Mouse (Mus musculus) Muller cell, postnatal 12 days (primary cell): Measurements from ENCODE around the gene Rhov.

Experiments
- DNase-seq: peaks from one replicate; pipeline ENCODE4 v3.0.0-alpha.2; 2015; ENCODE audit errors: inconsistent ontology term

Rhov gene

DNA sequence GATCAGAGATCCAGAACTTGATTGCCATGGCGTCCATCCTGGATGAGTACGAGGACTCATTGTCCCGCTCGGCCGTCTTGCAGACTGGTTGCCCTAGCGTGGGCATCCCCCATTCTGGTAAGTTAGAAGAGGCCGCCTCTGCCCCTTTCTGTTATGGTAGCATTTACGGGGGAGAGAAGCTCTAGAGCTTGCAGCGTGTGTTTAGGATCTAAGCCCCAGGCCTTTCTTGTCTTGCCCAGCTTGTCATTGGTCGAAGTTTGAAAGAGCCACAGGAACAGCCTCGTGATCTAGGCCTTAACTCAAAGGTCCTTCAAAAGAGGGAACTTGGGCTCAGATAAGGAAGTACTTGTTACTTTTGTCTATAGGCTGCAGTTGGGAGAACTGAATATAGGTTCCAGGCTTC, 17.9 kb upstream of the Rhov start:
- no peak for DNase-seq

DNA sequence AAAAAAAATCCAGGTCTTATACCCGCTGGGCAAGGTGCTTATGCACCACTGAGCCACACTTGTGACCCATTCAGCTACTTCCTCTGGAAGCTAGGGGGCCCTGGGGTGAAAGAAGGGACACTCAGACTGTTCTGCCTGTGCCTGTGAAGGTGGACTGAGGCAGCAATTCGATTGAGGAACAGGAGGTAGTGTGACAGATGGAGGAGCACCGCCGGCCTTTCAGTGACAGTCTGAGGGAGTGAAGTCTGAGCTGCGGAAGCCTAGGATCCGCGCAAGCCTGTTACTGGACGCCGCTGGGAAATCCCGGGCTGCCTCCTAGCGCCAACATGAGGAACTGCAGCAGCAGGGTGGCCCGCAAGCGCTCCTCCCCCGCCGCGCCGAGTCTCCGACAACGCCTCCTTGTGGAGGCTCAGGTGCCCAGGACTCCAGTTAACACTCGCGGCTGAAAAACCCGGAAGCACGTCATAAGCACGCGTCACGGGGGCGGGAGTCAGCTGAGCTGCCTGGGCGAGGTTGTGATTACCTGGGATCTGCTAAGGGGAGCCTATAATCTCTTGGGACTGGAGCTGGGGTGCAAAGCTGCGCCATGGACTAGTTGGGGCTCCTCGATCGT, 17.3 kb upstream of the Rhov start, which contains the start of gene Vps18:
Gene Vps18 (plus strand): TSS at position 471 of the 613 bp plus-strand sequence.
- peak; percentile 97 for DNase-seq

DNA sequence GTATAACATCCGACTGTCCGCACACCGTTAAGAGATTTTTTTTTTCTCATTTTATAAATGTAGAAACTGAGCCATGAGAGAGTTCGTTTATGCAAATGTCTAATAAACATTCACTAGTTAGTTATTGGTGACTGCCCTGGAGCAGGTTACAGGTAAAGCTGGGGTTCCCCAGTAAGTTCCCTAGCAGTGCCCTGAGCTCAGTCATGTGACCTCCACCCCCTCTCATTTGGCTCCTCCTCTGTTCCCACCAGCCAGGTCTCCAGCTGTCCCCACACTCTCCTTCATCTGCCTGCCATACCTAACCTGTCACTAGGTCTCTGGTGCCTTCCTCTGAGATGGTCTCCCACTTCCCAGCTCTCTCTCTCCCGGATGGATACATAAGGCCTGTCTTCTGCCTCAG, 16.3 kb upstream of the Rhov start:
- DNase-seq: no peak

DNA sequence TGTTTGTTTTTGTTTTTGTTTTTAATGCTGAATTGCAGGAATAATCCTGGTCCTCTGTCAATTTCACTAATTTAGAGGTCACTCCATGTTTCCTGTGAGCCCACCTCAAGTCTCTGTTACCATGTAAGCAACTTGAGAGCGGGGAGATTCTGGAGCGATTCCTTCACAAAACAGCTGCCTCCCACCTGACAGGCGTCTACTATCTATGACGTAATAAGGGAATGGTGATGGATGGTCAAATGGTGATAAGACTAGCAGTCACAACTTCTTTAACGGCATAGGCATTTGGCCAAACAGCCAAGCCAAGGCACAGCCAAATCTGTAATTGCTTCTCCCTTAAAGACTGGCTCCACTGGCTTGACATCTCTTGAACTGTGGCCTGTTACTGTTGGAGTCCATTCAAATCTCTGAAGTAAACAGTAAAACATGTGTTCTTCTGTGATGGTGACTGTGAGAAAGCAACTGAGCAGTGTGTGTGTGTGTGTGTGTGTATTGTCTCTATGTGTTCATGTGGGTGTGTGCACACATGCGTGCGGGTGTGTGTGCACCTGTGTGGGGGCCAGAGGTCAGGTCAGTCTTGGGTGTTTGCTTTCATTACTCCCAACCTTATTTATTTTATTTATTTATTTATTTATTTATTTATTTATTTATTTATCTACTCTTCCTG, 11.0 kb upstream of the Rhov start:
- DNase-seq: no peak

DNA sequence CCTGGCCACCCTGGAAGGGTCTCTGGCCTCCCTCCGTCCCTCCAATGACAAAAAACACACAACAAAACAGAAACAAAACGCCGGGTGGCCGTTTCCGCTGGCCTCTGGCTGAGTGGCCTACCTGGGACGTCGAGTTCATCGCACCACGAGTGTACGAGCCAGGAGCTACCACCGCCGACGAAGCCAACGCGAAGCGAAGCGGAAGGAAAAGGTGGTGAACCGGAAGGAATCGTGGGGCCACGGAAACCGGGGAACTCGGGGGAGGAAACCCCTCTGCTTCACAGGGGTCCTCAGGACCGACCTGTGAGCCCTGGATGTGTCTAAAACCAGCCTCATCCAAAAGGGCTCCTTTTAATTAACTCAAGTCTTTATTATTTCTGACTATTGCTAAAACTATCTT, 6.7 kb upstream of the Rhov start:
- no peak for DNase-seq

DNA sequence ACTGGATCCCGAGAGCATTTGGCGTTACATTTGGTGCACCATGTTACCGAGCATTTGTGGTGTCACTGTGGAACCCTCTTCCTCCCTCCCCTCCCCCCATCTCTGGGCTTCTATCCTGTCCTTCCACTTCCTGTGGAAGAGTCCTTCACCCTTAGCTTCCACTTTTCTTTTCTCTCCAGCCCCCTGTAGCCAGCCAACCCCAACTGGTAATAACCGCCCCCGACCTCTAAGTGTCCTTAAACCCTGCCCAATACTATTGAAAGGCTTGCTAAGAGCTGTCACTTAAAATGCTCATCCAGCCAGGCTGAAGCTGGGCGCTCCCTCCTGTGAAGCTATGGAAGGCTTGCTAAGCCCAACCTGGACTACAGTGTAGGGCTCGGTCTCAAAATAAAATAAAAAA, 5.9 kb upstream of the Rhov start:
- DNase-seq: no peak

DNA sequence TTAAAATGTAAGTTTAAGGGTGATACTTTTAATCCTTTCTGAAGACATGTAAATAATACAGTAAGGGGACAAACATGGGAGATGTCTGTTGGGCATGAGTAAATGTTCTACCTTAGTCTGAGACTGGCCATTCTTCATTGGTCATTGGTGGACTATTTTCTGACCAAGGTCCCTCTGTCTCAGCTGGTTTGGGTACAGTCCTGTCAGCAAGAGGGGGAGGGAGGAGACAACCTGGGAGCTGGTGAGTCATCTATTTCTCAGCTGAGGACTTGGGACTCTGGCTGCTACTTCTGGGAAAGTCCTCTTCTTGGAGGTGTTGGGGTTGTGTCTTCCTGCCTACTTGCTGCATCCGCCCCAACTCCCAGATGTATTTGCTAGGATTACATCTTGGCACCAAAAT, 3.1 kb upstream of the Rhov start:
- no peak for DNase-seq

DNA sequence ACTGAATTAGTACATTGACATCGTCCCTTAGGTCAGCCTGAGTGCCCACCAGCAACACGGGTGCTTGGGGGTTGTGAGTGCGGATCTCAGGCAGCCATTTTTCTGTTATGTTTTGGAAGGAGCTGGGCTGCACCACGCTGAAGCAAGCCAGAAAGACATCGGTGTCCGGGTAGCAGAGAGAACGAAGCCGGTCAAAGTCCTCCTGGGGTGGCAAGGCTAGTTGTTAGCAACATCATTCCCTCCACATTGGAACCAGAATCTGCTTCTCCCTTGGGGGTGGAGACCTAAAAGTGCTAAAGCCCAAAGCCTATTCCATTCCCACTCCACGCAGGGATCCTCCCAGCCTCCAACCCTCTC, 808 bp downstream of the Rhov start:
- DNase-seq: no peak

DNA sequence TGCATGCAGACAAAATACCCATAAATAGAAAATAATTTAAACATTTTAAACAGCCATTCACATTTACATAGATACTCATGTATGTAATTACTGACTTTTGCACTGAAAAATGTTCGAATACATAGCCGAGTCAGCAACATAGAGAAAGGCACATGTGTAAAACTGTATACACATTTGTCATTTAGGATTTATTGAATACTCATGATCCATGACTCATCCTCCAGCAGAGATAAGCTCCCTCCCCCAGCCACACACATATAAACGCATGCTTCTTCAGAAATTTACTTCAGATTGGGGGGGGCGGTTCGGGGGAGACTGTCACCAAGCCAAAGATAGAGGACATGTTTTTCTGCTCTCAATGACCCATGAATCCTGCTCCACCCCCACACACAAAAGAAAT, 7.3 kb downstream of the Rhov start:
- DNase-seq: no peak

DNA sequence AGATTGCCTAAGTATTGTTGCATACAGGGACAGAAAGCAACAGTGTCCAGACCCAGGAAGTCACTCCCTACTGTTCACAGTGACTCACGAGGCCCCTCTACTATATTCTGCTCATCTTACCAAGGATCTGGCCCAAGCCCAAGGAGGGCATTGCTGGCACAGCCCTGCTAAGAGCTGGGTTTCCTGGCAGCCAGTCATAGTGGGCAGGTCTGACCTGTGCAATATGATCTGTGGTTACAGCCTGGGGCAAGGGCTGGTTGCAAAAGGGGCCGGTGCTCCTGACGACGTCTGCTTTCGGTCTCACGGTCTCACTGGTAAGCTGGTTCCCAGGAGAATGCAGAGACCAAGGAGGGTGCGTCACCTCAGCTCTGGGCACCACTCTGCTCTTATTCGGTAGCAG, 8.1 kb downstream of the Rhov start:
- DNase-seq: peak; percentile 83

DNA sequence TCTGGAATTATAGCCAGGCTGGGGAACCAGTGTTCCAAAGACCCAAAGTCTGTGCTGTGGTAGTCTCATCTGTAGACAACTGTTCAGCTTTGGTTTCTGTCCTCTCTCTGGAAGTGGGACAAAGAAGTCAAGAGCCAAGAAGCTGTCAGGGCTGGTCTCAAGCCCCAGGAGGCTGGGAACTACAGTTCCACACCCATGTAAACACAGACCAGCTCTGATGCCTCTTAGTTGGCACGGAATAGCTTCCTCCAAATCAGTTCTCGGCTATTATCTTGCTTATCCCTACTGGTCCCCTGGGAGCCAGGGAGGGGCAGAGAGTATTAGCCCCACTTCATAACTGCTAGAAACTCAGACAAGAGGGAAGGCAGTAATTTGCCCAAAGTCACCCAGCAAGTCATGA, 9.7 kb downstream of the Rhov start:
- no peak for DNase-seq

DNA sequence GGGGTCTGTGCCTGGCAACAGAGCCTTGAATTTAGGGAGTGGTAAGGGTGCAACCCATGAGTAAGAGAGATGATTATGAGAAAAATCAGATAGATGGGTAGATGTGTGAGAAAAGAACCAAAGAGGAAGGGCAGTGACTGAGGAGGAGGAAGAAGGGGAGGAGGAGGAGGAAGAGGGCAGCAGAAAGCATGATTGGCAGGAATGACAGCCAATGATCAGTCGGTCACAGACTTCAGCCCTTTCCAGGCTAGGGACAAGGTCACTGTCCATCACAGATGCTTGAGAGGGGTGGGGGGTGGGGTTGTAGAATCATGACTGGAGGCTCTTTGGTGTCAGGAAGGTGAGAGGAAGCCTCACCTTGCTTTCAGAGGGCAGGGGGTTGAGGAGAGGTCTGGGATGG, 10.6 kb downstream of the Rhov start:
- DNase-seq: no peak

DNA sequence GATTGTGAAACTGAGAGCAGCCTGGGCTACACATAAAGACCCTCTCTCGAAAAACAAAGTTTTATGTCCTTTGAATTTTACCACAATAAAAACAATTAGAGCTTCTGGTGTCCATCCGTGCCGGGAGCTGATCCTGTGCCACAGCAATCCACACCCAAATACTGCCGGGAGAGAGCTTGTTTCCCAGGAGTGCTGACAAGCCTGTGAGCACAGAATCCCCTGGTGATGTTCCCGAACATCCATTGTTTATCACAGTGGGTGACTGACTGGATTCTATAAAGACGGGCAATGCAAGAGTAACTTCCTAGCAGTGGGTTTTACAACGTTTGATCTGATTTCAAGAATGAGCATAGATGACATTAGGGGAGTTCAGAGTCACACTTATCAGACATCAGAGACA, 16.1 kb downstream of the Rhov start:
- DNase-seq: no peak

DNA sequence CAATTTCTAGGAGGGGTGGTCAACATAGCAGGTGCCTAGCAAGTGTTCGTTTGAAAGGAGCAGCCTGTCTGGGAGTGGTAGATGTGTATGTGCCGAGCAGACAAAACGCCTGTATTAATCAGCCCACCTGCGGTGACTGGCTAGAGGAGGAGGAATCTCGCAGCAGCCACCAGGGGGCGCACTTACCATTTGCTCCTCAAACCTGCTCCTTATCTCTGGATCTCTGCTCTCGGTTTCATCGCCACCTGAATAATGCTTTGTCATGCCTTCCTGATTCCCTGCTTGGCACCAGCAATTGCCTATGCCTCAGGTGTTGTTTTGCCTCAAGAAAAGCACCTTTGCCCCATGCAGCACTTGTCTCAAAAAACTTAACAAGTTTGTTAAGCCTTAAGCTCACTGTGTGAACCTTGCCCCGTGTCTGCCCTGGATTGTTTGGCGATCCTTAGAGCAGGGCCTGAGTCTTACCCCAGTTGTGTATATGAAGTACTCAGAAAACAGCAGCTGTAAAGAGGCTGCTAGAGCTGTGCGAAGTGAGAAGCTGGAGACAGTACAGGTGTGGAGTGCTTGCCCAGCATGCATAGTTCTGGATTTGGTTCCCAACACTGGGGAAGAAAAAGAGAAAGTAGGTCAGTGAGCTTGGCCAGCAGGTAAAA, 20.1 kb downstream of the Rhov start:
- peak; percentile 86 for DNase-seq

DNA sequence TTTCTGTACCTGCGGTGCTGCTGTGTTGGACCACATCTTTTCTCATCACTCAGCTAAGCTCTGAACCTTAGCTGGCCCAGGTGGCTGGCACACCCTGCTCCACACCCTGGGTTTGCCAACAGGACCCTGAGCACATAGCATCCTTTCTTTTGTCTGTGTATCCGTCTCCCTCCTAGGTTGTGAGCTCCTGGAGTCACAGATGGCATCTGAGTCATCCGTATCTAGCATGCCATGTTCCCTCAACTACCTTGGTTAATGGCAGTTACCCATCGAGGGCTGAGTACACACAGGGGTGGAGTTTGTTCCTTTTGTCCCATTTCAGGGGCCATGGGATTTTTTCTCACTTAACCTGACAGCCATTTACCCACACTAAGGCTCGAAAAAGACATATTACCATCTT, 20.7 kb downstream of the Rhov start:
- DNase-seq: no peak

DNA sequence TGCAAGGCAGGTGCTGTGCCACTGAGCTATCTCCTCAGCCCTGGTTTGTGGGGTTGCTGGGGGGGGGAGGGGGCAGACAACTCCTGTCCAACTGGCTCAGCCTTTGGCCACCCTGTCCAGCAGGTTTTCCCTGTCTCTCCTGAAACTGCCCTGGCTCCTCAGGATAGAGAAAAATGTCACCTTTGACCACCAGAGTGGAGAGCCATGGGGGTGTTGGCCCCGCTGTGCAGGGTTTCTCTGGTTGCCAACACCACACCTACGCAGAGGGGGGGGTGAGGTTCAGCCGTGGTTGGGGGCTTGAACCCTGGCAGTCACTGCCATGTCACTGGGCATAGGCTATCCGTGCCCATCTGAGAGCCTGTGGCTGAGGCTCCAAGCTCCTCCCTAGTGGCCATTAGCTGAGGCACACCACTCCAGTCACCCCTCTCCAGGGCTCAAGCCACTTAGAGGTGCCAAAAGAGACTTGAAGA, 21.4 kb downstream of the Rhov start:
- DNase-seq: no peak

DNA sequence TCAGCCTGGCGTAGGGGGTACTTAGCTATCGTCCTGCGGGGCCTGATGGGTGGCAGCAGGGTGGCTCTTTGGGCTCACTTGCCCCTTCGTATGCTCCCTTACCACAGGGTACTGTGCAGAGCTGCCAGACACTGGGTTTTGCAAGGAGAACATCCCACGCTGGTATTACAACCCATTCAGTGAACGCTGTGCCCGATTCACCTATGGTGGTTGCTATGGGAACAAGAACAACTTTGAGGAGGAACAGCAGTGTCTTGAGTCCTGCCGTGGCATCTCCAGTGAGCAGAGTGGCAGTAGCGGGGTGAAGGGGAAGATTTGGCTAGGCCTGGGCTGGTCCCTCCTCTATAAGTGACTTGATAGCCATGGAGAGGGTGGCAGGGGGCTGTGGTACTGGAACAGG, 23.2 kb downstream of the Rhov start:
- DNase-seq: no peak

DNA sequence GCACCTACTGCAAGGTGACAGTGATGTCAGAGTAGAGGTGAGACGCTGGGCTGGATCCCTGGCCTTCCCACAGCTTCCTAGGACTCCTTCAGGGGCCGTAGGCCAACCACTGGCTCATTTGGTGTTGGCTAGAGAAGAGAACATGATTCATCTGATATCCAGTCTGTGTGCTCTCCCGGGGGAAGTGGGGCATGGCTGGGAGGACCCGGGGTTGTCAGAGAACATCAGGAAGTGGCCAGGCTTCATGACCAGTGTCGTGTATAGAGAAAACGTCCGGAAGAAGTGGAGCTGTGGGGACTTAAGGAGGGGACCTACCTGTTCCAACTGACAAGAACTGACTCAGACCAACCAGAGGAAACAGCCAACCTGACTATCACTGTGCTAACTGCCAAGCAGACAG, 25.8 kb downstream of the Rhov start:
- no peak for DNase-seq

DNA sequence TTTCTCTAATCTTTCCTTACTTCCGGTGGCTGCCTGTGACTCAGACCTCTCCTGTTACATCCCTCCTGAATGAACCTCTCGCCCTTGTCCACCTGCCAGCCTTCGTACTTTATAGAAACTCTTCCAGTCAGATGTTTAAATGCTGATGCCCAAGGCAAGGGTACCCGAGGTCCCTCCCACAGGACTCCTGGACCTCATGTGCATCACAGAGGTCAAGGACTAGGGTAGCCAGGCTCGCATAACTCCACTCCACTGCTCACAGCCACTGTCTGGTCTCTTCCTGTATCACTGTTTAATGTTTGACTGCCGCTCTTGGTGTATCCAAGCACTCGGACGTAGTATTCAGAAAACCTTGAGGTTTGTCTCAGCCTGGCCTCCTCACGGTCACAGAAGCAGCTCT, 28.5 kb downstream of the Rhov start:
- no peak for DNase-seq

DNA sequence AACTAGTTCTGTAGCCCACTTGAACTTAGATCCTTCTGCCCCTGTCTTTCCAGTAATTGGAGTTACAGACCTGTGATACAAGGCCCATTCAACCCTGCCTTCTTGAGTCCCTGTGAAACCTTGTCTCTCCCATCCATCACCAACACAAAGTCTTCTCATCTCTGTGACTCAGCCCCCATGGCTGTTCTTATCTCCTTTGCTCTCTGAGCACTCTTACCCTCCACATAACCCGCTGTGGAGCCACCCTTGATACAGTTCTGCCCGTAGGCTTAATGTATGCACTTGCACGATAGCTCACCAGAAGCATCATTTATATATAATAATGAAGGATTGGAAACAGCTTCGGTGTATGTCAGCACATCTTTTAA, 30.3 kb downstream of the Rhov start:
- DNase-seq: no peak

DNA sequence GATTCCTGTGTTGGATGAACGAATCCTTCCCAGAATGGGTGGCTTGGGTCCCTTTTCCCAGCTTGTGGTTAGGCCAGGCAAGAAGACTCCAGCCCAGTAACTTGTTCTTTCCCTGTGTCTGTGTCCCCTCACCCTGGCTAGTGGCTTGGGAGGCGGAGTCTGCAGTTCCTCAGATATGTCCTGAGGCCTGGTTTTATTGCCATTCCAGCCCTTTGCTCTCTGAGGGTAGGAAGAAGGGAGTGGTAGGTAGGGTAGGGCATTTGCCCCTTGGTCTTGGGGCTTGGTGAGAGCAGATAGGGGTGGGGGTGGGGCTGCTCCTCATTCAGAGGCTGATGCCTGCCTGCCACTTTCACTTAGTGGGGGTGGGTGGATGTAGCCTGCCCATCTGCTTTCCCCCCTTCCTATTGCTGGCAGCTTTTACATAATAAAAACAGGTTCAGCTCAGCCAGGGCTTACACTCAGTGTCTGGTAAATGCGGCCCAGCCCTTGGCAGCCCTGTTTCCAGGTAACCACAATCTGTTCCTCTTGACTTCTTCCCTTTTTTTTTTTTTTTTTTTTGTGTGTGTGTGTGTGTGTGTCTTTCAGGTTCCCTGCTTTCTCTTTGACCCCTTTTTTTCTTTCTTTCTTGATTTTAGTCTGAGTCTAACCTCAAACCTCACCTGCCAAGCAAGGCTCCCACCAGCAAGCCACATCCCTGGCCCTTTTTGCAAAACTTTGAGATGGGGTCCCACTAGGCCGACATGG, 30.8 kb downstream of the Rhov start:
- no peak for DNase-seq

DNA sequence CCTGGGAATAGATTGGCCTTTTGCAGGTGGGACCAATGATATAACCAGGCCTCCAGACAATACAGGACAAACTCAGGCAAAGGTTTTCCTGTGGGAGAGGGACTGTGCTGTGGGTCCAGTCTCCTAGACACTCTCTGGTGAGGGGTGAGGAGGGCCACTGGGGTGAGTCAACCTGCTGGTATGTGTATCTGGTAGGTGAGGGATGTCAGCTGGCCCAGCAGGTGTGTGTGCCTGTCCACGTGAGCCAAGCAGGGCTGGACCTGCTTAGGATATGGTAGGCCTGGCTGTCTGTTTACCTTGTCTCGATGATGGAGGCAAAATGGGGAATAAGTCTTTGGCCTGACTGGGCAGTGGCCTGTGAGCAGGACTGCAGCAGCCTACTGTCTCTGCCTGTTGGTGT, 32.4 kb downstream of the Rhov start:
- DNase-seq: no peak

DNA sequence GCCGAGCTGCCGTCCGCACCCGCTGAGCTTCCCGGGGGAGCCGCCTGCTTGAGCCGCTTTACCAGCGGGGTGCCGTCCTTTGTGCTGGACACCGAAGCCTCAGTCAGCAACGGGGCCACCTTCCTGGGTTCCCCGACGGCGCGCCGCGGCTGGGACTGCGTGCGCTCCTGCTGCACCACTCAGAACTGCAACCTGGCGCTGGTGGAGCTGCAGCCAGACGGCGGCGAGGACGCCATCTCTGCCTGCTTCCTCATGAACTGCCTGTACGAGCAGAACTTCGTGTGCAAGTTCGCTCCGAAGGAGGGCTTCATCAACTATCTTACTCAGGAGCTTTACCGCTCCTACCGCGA, 33.2 kb downstream of the Rhov start:
- DNase-seq: peak; percentile 26
